Mouse (Mus musculus): ENCODE measurements around the gene Gm6614. TPM values are rescaled to one million over a fixed set of nuclear protein-coding genes. Genes with fewer than 3 reads are reported as not detected.

The Gm6614 gene
- not detected in 2 replicates for total RNA-seq (2023)

GRCm38 (mm10) chr6:142011364-142011955, at the start of gene Gm6614:
Gene Gm6614, minus strand, starts transcription at chr6:142011414.

DNA sequence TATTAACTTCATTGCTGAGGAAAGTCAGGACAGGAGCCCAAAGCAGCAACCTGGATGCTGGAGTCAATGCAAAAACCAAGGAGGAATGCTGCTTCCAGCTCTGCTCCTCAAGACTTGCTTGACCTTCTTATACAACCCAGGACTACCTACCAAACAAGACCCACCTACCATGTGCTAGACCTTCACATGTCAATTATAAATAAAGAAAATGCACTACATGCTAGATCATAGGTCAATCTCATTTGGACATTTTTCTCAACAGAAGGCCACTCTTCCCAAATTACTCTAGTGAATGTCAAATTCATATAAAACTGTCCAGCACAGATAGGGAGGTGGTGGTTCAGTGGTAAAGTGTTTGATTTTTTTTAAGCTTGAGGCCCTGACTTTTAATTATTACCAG, 64.4 kb downstream of the Gm6614 start, which contains the start of gene Slco1a1:
Gene Slco1a1 (minus strand): TSS at position 101 of the 400 bp plus-strand sequence.

Other genes starting within 250 kb of the Gm6614 start
- not detected in 2 replicates for gene Gm5724, start 237.6 kb downstream of the Gm6614 start, total RNA-seq (2023)
- not detected in 2 replicates for gene Slco1a4, start 155.2 kb downstream of the Gm6614 start, total RNA-seq (2023)
- not detected in 2 replicates for gene Slco1a1, start 64.5 kb downstream of the Gm6614 start, total RNA-seq (2023)
- 1.6 TPM in 1 of 2 replicates, not detected in the other for gene Slco1a6, start 197.1 kb upstream of the Gm6614 start, total RNA-seq (2023)